Mouse (Mus musculus): ENCODE measurements at regions not wholly inside any gene's neighbourhood (a gene's known extent, or its start where the extent isn't known, plus 50 kb on each side); places are given as distances from the start of the nearest gene placed in this dataset.

DNA sequence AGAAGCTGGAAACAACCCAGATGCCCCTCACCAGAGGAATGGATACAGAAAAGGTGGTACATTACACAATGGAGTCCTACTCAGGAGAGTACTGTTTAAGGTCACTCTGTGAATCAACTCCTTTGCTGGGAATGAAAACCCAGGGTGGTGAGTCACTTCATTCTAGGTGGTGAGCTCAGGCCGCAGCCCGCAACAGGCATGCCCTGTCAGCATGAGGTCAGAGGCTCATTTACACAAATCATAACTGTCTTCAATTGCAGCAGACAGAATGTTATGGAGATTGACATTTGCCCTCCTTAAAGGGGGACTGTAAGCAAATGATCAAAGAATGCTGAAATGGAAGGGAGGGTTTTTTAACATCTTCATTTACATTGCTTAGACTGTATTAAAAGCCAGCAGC is 405.1 kb downstream of the Gja1 start:
- no peak for TF ChIP-seq CTCF (IDR thresholded peaks at IDR 0.05; ENCODE audit: low read depth, low read length)
- TF ChIP-seq EP300 (IDR thresholded peaks at IDR 0.05; ENCODE audit: insufficient read depth, low read depth, low read length), result no peak

Data from ES-Bruce4 (cell line).